Mouse (Mus musculus): ENCODE results near the gene Btbd6.
A peak's percentile ranks its signal among the peaks of the same experiment; 100 is the strongest.

Btbd6 gene

GRCm38 (mm10) chr12:113013021-113013491, 36.8 kb downstream of the Btbd6 start:
- DNase-seq = no peak

GRCm38 (mm10) chr12:113013604-113014558, 37.6 kb downstream of the Btbd6 start, which contains the start of gene Pacs2:
Pacs2 (plus strand) TSS chr12:113014508.
- peak; percentile 93 for DNase-seq

- peak; percentile 54 for DNase-seq
Observed at GRCm38 (mm10) chr12:113014561-113015556, 38.6 kb downstream of the Btbd6 start.

GRCm38 (mm10) chr12:113015956-113016355, 39.7 kb downstream of the Btbd6 start:
- no peak for DNase-seq

GRCm38 (mm10) chr12:113016976-113017375, 40.7 kb downstream of the Btbd6 start:
- no peak for DNase-seq

GRCm38 (mm10) chr12:113017429-113017984, 41.2 kb downstream of the Btbd6 start:
- DNase-seq = peak; percentile 57

- DNase-seq = no peak
Observed at GRCm38 (mm10) chr12:113018763-113019162, 42.5 kb downstream of the Btbd6 start.

- DNase-seq = no peak
Observed at GRCm38 (mm10) chr12:113021488-113021887, 45.2 kb downstream of the Btbd6 start.

- no peak for DNase-seq
Observed at GRCm38 (mm10) chr12:113023082-113023481, 46.8 kb downstream of the Btbd6 start.

GRCm38 (mm10) chr12:113026557-113026956, 50.3 kb downstream of the Btbd6 start:
- no peak for DNase-seq

- DNase-seq = no peak
Observed at GRCm38 (mm10) chr12:113027495-113027894, 51.2 kb downstream of the Btbd6 start.

GRCm38 (mm10) chr12:113028067-113028466, 51.8 kb downstream of the Btbd6 start:
- DNase-seq = no peak
